Mouse (Mus musculus) C2C12 (cell line): ENCODE data around the gene Tbx1. TPM values are rescaled to one million over a fixed set of nuclear protein-coding genes. Genes with fewer than 3 reads are reported as not detected.

ENCODE experiments used
- H3K27me3 ChIP-seq: one replicate; pipeline ENCODE4 v1.6.1; 2011; ENCODE audit not compliant: control insufficient read depth, insufficient read depth, insufficient read length
- H3K36me3 ChIP-seq: one replicate; pipeline ENCODE4 v1.6.1; 2011; ENCODE audit not compliant: control insufficient read depth, insufficient read depth
- H3K4me3 ChIP-seq: one replicate; pipeline ENCODE4 v1.5.1; 2011; ENCODE audit warnings: mild to moderate bottlenecking, control low read depth; ENCODE audit not compliant: poor library complexity, insufficient read depth, severe bottlenecking
- H3K79me2 ChIP-seq: one replicate; pipeline ENCODE4 v1.6.1; 2011; ENCODE audit not compliant: control insufficient read depth, insufficient read depth
- H3K79me3 ChIP-seq: one replicate; pipeline ENCODE4 v1.6.1; 2011; ENCODE audit warnings: low read depth, control low read depth
- H3ac ChIP-seq: one replicate; pipeline ENCODE3; 2011; ENCODE audit warnings: low read depth; ENCODE audit not compliant: control insufficient read depth, insufficient read length
- CEBPB ChIP-seq: IDR thresholded peaks from one replicate; pipeline ENCODE4 v1.6.1; 2011; ENCODE audit warnings: low read depth, mild to moderate bottlenecking, control low read depth, moderate library complexity
- CTCF ChIP-seq: IDR thresholded peaks from one replicate; pipeline ENCODE4 v1.5.1; 2011; ENCODE audit not compliant: control insufficient read depth, insufficient read depth, insufficient read length
- FOSL1 ChIP-seq: IDR thresholded peaks from one replicate; pipeline ENCODE4 v1.8.0; 2011; ENCODE audit warnings: mild to moderate bottlenecking, low read length; ENCODE audit not compliant: poor library complexity, insufficient read depth, severe bottlenecking
- MAX ChIP-seq: IDR thresholded peaks from one replicate; pipeline ENCODE4 v1.6.1; 2011; ENCODE audit warnings: mild to moderate bottlenecking, control low read depth
- MYOD1 ChIP-seq: IDR thresholded peaks from one replicate; pipeline ENCODE4 v1.6.1; 2011; ENCODE audit warnings: low read depth; ENCODE audit not compliant: control insufficient read depth, insufficient read length
- MYOG ChIP-seq: IDR thresholded peaks from one replicate; pipeline ENCODE4 v1.6.1; 2011; ENCODE audit not compliant: control insufficient read depth, insufficient read length; ENCODE audit errors: extremely low read depth
- USF1 ChIP-seq: IDR thresholded peaks from one replicate; pipeline ENCODE4 v1.6.1; 2011; ENCODE audit warnings: low read depth, mild to moderate bottlenecking, control low read depth, moderate library complexity
- polyA plus RNA-seq: library from polyadenylated mRNA; unstranded; fragments of >200 nt; fragmentation: generic; extraction: Trizol; gene quantifications from one replicate; pipeline ENCODE4 v1.2.1, GENCODE M21; 2012; ENCODE audit warnings: missing spikeins

Gene Tbx1
- polyA plus RNA-seq, 1 experiment: 12.1 TPM

DNA sequence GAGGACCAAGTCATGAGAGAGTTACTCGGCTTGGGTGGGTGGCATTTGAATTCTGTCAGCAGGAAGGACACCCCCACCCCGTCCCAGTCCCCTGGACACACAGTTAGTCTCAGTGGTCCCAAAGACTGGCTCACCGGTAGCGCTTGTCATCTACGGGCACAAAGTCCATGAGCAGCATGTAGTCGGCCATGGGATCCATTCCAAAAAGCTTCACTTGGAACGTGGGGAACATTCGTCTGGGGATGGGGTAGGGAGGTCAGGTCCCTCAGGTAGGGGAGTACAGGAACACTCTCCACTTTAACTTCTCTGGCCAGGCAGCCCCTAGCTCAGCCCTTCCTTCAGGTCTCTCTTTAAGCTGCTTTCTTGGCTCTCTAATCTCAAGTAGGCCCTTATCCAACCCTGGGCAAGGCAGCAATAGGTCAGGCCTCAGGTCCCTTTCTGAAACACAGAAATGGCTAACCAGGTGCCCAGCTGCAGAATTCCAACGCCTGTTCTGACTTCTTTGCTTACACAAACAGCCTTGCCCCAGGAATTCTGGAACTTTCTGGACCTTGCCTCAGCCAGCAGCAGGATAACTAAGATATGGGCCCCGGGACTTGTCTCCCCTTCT lies 5.5 kb downstream of the Tbx1 start:
- Histone ChIP-seq H3K27me3 (no peaks in the 10 kb centered on the region), H3K79me3 (peaks cover 2% of the 10 kb centered on the region), H3K79me2 (peaks cover 18% of the 10 kb centered on the region), H3K36me3 (peaks cover 22% of the 10 kb centered on the region), H3K4me3 (peak overlapping the region; percentile 42), H3ac (peak overlapping the region; percentile 64)
- TF ChIP-seq MYOD1: no peak
- no peak for TF ChIP-seq MYOG
- no peak for TF ChIP-seq FOSL1
- TF ChIP-seq CTCF: no peak

DNA sequence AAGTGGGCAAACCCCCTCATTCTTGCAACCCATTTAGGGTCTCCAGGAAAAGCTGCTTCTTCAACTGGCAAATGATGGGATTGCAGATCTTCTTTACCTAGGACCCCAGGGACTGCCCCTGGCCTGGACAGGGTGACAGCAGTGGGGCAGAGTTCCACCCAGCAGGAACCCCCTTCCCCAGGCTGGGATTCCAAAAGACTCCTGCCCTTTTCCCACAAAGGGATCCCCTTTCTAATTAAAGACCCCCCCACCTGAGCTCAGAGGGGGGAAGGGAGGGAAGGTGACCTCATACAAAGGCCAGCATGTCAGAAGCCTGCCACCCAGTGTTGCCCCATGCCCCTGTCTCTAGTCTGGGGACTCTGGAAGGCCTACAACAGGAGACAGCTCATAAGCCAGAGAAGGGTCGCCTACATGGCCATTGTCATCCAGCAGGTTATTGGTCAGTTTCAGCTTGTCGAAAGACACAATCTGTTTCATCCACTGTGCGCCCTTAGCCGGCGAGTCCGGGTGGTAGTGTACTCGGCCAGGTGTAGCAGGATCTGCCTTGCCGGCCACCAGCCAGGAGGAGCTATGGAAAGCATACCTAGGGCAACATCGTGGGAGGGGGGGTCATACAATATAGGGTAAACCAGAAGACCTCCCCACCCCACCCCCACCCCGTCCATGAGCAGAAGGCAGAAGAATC lies 6.7 kb downstream of the Tbx1 start:
- Histone ChIP-seq H3K27me3 (no peaks in the 10 kb centered on the region), H3K36me3 (peaks cover 22% of the 10 kb centered on the region), H3K79me2 (peaks cover 18% of the 10 kb centered on the region), H3K79me3 (peaks cover 2% of the 10 kb centered on the region), H3K4me3 (no peak overlapping the region), H3ac (no peak overlapping the region)
- no peak for TF ChIP-seq USF1

DNA sequence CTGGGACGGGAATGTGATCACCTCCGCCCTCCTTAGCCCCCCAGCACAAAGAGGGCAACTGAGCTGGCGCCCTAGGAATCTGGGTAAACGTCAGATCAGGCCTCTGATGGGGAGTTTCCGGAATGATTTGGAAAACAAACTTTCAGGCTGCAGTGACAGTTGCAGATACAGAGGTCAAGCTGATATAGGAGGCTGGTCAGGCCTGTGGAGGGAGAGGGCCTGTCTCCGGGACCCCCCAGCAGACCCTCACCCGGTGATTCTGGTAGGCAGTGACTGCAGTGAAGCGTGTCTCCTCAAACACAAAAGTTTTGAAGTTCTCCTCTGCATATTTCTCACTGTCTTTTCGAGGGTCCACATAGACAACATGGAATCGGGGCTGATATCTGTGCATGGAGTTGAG lies 7.3 kb downstream of the Tbx1 start:
- TF ChIP-seq FOSL1 (no peak), MYOG (no peak), CTCF (no peak), MYOD1 (no peak), USF1 (no peak), CEBPB (no peak), MAX (no peak)
- Histone ChIP-seq H3K79me2 (peaks cover 18% of the 10 kb centered on the region), H3K79me3 (peaks cover 2% of the 10 kb centered on the region), H3K27me3 (no peaks in the 10 kb centered on the region), H3ac (no peak overlapping the region), H3K36me3 (peaks cover 22% of the 10 kb centered on the region), H3K4me3 (no peak overlapping the region)

DNA sequence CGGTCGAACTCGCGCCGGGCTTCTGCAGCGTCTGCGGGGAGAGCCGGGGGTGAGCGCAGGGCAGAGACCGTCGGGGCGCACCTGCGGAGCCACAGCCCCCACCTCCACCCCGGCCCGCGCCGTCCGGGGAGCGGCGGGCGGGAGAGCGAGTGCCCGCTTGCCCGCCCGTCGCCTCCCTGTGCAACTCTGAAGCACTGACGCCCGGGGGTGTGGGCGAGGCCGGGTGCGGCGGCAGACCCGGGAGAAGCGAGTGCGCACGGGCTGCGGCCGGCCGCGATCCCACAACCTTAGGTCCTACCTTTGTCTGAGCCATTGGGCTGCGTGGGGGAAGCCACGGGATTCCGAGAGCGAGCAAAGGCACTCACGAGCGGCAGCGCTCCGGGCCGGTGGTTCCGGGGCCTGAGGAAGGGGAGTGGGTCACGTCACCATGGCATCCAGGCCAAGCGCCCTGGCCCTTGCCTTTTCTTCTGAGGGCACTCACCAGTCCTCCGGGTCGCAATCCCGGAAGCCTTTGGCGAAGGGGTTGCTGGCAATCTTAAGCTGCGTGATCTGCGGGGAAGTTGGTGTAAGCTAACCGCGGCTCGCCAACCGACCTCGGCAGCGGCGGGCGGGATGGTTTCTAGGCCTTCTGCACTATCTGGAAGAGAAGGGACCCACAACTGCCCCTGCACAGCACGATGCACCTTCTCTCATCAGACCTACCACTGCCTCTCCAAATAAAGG lies 7.9 kb downstream of the Tbx1 start:
- H3K36me3 ChIP-seq: peaks cover 22% of the 10 kb centered on the region
- no peak overlapping the region for H3ac ChIP-seq
- H3K79me3 ChIP-seq: peaks cover 2% of the 10 kb centered on the region
- peaks cover 18% of the 10 kb centered on the region for H3K79me2 ChIP-seq
- H3K27me3 ChIP-seq: no peaks in the 10 kb centered on the region
- TF ChIP-seq MAX (no peak), CEBPB (no peak), FOSL1 (no peak), MYOD1 (no peak)
- H3K4me3 ChIP-seq: no peak overlapping the region

DNA sequence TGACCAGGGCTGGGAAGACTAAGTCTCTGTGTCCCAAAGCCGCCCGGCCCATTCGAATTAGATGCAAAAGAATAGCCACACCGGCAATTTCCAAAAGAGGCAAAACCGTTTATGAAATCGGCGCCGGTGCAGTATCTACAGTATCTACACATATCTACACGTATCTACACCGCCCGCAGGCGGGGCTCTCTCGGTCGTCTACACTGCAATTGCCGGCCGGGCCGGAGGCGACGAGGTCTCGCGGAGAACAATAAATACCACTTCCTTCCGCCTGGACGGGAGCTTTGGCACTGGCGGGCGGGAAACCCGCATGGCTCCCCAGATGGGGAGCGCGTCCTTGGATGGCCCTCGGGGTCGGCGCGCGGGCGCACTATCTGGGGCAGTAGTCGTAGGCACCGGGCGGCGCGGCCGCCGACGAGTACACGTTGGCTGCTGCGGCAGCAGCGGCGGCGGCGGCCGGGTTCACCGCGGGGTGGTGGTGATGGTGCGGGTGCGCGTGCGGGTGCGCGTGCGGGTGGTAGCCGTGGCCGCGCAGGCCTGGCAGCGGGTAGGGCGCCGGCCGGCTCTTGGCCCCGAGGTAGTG lies 8.8 kb downstream of the Tbx1 start:
- no peaks in the 10 kb centered on the region for H3K27me3 ChIP-seq
- peaks cover 22% of the 10 kb centered on the region for H3K36me3 ChIP-seq
- H3ac ChIP-seq: no peak overlapping the region
- peaks cover 18% of the 10 kb centered on the region for H3K79me2 ChIP-seq
- H3K4me3 ChIP-seq: no peak overlapping the region
- TF ChIP-seq MYOG: no peak
- no peak for TF ChIP-seq MYOD1
- TF ChIP-seq FOSL1: no peak
- no peak for TF ChIP-seq USF1
- TF ChIP-seq CEBPB: no peak
- peaks cover 2% of the 10 kb centered on the region for H3K79me3 ChIP-seq

DNA sequence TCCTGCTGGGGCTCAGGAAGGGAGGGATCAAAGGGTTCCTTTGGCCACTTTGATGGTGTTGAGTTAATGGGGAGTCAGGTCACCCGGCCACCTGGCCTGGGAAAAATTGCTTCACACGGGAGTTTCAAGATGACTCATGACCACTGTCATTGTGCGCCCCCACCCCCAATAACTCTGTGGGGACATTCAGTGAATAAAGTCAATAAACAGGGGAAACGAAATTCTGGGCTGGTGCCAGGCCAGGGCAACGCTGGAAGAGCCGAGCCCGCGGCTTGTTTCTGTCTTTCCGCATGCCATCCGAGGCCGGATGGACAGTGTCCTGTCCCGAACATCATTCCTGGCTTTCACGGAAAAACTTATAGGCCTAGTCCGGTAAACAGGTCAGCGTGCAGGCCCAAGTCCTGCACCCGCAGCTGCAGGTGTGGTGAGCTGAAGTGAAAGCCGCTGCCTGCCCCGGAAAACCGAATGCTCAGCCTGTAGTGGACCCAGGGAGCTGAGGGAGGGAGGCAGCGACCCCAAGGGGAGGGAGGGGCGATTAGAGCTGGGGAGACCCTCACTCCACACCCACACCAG lies 9.3 kb downstream of the Tbx1 start:
- no peaks in the 10 kb centered on the region for H3K27me3 ChIP-seq
- peaks cover 2% of the 10 kb centered on the region for H3K79me3 ChIP-seq
- H3K4me3 ChIP-seq: no peak overlapping the region
- peaks cover 18% of the 10 kb centered on the region for H3K79me2 ChIP-seq
- no peak overlapping the region for H3ac ChIP-seq
- H3K36me3 ChIP-seq: peaks cover 22% of the 10 kb centered on the region
- TF ChIP-seq USF1 (no peak), MAX (no peak), MYOG (no peak)
